Mouse (Mus musculus): ENCODE results near the gene Krt87.
A peak's percentile ranks its signal among the peaks of the same experiment; 100 is the strongest.

- no peak for TF ChIP-seq CTCF (IDR thresholded peaks at IDR 0.05; ENCODE audit: control insufficient read depth, insufficient read depth, insufficient read length)
- peak; percentile 83 for TF ChIP-seq MAX (IDR thresholded peaks at IDR 0.05)
- TF ChIP-seq MYOG (IDR thresholded peaks at IDR 0.05; ENCODE audit: control insufficient read depth, extremely low read depth, insufficient read length), result no peak
- no peak for TF ChIP-seq USF1 (IDR thresholded peaks at IDR 0.05; ENCODE audit: low read depth)
- no peak for TF ChIP-seq CEBPB (IDR thresholded peaks at IDR 0.05; ENCODE audit: low read depth)
- TF ChIP-seq MYOD1 (IDR thresholded peaks at IDR 0.05; ENCODE audit: control insufficient read depth, insufficient read length, low read depth), result peak; percentile 59
Observed at GRCm38 (mm10) chr15:101455292-101455691, 16.7 kb upstream of the Krt87 start.

Measured in C2C12 (cell line).